Mouse (Mus musculus): ENCODE measurements around the gene Hspb7.

GRCm38 (mm10) chr4:141408577-141408976 is 12.0 kb upstream of the Hspb7 start:
- no peak for TF ChIP-seq POLR2A (IDR thresholded peaks at IDR 0.05; ENCODE audit: extremely low read depth, insufficient read depth, low read length)
- TF ChIP-seq CTCF (IDR thresholded peaks at IDR 0.05; ENCODE audit: low read depth, low read length) = no peak
